Mouse (Mus musculus) CH12.LX (cell line): ENCODE results near the gene Rngtt.

ENCODE experiments used
- CTCF ChIP-seq, 2 experiments: IDR thresholded peaks in 1 of 2; conservative IDR thresholded peaks in 1 of 2; 2 replicates each; pipeline ENCODE4 v1.5.1; 2011 to 2012; ENCODE audit warnings: low read depth in 2 of 2, low read length in 2 of 2, improper control_type of control experiment in 1 of 2, inconsistent platforms in 1 of 2, mild to moderate bottlenecking in 1 of 2, moderate library complexity in 1 of 2
- ETS1 ChIP-seq: conservative IDR thresholded peaks from 2 replicates; pipeline ENCODE4 v1.6.1; 2012; ENCODE audit warnings: low read depth, mild to moderate bottlenecking, inconsistent platforms, low read length, improper control_type of control experiment, moderate library complexity
- POLR2A ChIP-seq: IDR thresholded peaks from 2 replicates; pipeline ENCODE4 v1.6.1; 2011; ENCODE audit warnings: low read depth, mild to moderate bottlenecking, improper control_type of control experiment, low read length

- TF ChIP-seq CTCF (conservative IDR thresholded peaks at IDR 0.05 in 1 of 2, IDR thresholded peaks at IDR 0.05 in 1 of 2; ENCODE audit: low read depth in 2 of 2, low read length in 2 of 2) (no peak), ETS1 (no peak), POLR2A (no peak)
Measured at GRCm38 (mm10) chr4:33468151-33468550, 158.0 kb downstream of the Rngtt start.
